Mouse (Mus musculus) liver, postnatal 0 days (tissue): ENCODE data around the gene Hist1h4d.
A peak's percentile ranks its signal among the peaks of the same experiment; 100 is the strongest.
"Not testable (repeated sequence)": the region's sequence is repeated elsewhere in the genome, so short reads cannot be mapped to it uniquely, and the experiment has no call there.

Source experiments
- CTCF ChIP-seq: sonication (generic); IDR thresholded peaks from 2 replicates; pipeline ENCODE4 v1.5.1; 2016; ENCODE audit warnings: antibody characterized with exemption, low read depth
- EP300 ChIP-seq: IDR thresholded peaks from 2 replicates; pipeline ENCODE4 v1.6.1; 2016; ENCODE audit warnings: antibody characterized with exemption, low read depth, mild to moderate bottlenecking

DNA sequence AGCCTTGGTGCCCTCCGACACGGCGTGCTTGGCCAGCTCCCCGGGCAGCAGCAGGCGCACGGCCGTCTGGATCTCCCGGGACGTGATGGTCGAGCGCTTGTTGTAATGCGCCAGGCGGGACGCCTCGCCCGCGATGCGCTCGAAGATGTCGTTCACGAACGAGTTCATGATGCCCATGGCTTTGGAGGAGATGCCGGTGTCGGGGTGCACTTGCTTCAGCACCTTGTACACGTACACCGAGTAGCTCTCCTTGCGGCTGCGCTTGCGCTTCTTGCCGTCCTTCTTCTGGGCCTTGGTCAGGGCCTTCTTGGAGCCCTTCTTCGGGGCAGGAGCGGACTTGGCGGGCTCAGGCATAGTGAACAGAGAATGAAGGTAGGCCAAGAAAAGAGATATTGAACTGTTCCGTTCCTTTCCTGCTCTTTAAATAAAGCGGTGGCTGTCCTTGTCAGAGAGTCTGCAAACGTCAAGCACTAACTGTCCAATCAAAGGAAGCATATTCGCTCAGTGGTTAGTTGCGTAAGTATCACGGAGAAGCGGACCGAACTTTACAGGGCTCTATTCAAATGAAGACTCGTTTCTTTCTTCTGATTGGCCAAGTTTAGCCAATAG lies 38.3 kb upstream of the Hist1h4d start, which contains the start of gene Hist1h2bh:
- not testable (repeated sequence) for TF ChIP-seq CTCF
- peak; percentile 21 for TF ChIP-seq EP300
